Mouse (Mus musculus) telencephalon, adult 2 months (tissue): ENCODE measurements around the gene Nadk2.

Experiments
- DNase-seq: peaks from one replicate; pipeline ENCODE4 v3.0.0-alpha.2; 2011; ENCODE audit warnings: low read depth, low spot score

Gene Nadk2

GRCm38 (mm10) chr15:9087895-9088682, 17.0 kb downstream of the Nadk2 start:
- no peak for DNase-seq

GRCm38 (mm10) chr15:9088683-9089072, 17.6 kb downstream of the Nadk2 start:
- DNase-seq: no peak

- no peak for DNase-seq
Observed at GRCm38 (mm10) chr15:9089136-9089720, 18.2 kb downstream of the Nadk2 start.

- DNase-seq: no peak
Observed at GRCm38 (mm10) chr15:9090662-9091061, 19.6 kb downstream of the Nadk2 start.

- DNase-seq: no peak
Observed at GRCm38 (mm10) chr15:9093598-9094365, 22.7 kb downstream of the Nadk2 start.

GRCm38 (mm10) chr15:9094366-9094750, 23.3 kb downstream of the Nadk2 start:
- peak; percentile 39 for DNase-seq

- no peak for DNase-seq
Observed at GRCm38 (mm10) chr15:9096865-9097264, 25.8 kb downstream of the Nadk2 start.

GRCm38 (mm10) chr15:9100446-9101077, 29.5 kb downstream of the Nadk2 start:
- DNase-seq: no peak

GRCm38 (mm10) chr15:9106303-9107074, 35.4 kb downstream of the Nadk2 start:
- DNase-seq: no peak

GRCm38 (mm10) chr15:9110526-9111347, 39.7 kb downstream of the Nadk2 start:
- no peak for DNase-seq

GRCm38 (mm10) chr15:9111648-9112047, 40.6 kb downstream of the Nadk2 start:
- no peak for DNase-seq

GRCm38 (mm10) chr15:9113556-9113955, 42.5 kb downstream of the Nadk2 start:
- DNase-seq: no peak

GRCm38 (mm10) chr15:9114131-9114530, 43.1 kb downstream of the Nadk2 start:
- DNase-seq: no peak

GRCm38 (mm10) chr15:9114599-9114998, 43.5 kb downstream of the Nadk2 start:
- DNase-seq: no peak

- no peak for DNase-seq
Observed at GRCm38 (mm10) chr15:9118852-9119251, 47.8 kb downstream of the Nadk2 start.

- no peak for DNase-seq
Observed at GRCm38 (mm10) chr15:9120081-9120480, 49.0 kb downstream of the Nadk2 start.

GRCm38 (mm10) chr15:9122989-9123388, 51.9 kb downstream of the Nadk2 start:
- no peak for DNase-seq

- DNase-seq: no peak
Observed at GRCm38 (mm10) chr15:9124856-9125255, 53.8 kb downstream of the Nadk2 start.

- DNase-seq: no peak
Observed at GRCm38 (mm10) chr15:9127051-9127791, 56.2 kb downstream of the Nadk2 start.
